Mouse (Mus musculus): ENCODE data around the gene Cd180.

DNA sequence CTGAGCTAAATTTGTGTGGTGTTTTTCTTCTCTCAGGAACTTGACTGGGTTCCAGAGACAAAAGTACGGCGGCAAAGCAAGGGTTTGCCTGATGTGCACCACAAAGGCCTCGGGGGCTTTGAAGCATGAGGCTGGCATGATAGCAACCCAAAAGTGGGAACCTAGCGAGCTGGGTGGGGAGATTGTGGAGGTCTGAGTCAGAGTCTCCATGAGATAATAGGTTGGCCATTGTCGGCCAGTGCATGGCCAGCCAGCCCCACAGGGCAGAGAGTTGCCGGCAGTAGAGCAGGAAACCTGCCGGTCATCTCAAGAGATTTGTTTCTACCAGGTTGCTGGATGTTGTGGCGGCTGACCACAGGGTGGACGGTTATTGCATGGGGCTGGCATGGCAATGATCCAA, 25.5 kb upstream of the Cd180 start:
- TF ChIP-seq CTCF (IDR thresholded peaks at IDR 0.05; ENCODE audit: low read depth) (no peak), EP300 (optimal IDR thresholded peaks at IDR 0.05) (no peak)

Data from stomach, postnatal 0 days (tissue).